Mouse (Mus musculus): ENCODE data around the gene Itprip. TPM values are rescaled to one million over a fixed set of nuclear protein-coding genes. Genes with fewer than 3 reads are reported as not detected.

The Itprip gene
- 1.9 and 2.0 TPM in 2 replicates for polyA plus RNA-seq (2012; rRNA removed)
- 2.2 and 2.5 TPM in 2 replicates for polyA plus RNA-seq (2014; fragmentation: Nextera tagmentation; extraction: Ambion mirVana)

GRCm38 (mm10) chr19:47919126-47919965 lies at the start of gene Itprip, which contains the start of gene Cfap43:
Gene Itprip, minus strand, starts transcription at chr19:47919299.
Gene Cfap43, minus strand, starts transcription at chr19:47919287.
- peak within 1 kb of the TSS; percentile 61 for H3K27ac ChIP-seq
- H3K4me2 ChIP-seq (ENCODE audit: low read depth): peak within 1 kb of the TSS; percentile 74
- WGBS (ENCODE audit: insufficient replicate concordance): under 1% methylated on average over 48 of the region's 48 CpGs

DNA sequence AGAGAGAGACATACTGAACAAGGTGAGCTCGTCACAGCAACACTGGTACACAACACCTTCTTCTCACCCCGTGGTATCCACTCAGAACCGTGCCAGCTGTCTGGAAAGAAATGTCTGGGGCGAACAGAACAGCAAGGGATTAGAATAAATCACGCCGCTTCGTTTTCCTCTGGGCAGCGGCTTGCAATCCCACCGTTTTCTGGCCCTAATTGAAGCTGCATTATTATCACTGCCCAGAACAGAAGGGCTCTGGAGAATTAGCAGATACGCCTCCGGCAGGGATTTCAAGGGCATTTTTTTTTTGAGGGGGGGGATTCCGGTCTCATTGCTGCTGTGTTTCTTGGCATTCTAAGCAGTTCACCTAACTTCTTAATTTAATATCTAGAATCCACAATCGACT lies 39.1 kb upstream of the Itprip start:
- Histone ChIP-seq H3K27me3 (ENCODE audit: control insufficient read depth, insufficient read depth, low read length) (no peaks in the 10 kb centered on the region), H3K27ac (no peak overlapping the region), H3K4me2 (ENCODE audit: low read depth) (no peak overlapping the region), H3K4me3 (ENCODE audit: insufficient read depth in 1 of 2, low read depth in 2 of 2, low read length in 2 of 2) (no peak overlapping the region), H3K9me3 (ENCODE audit: control insufficient read depth, low read length) (no peaks in the 10 kb centered on the region), H3K9ac (replicated peaks) (no peak overlapping the region), H3K36me3 (replicated peaks; ENCODE audit: control insufficient read depth, insufficient read depth, low read depth) (no peaks in the 10 kb centered on the region), H3K4me1 (replicated peaks; ENCODE audit: control insufficient read depth in 2 of 2, insufficient read depth in 2 of 2, low read length in 1 of 2) (no peaks in the 10 kb centered on the region)
- DNase-seq (ENCODE audit: low read depth in 3 of 3, low spot score in 3 of 3) (no peak), ATAC-seq (ENCODE audit: insufficient read depth) (no peak)
- no peak for TF ChIP-seq CTCF (IDR thresholded peaks at IDR 0.05; ENCODE audit: low read depth)
- no peak for TF ChIP-seq EP300 (IDR thresholded peaks at IDR 0.05; ENCODE audit: low read depth)
- 68% methylated on average over 13 of the region's 13 CpGs for WGBS (ENCODE audit: insufficient replicate concordance)

More at GRCm38 (mm10) chr19:47919126-47919965, at the start of gene Itprip, which contains the start of gene Cfap43:
- H3K9ac ChIP-seq (replicated peaks): peak within 1 kb of the TSS; percentile 88
- peak; percentile 31 for TF ChIP-seq EP300 (IDR thresholded peaks at IDR 0.05; ENCODE audit: low read depth)
- peak; percentile 46 for TF ChIP-seq CTCF (IDR thresholded peaks at IDR 0.05; ENCODE audit: low read depth)
- DNase-seq (ENCODE audit: low read depth in 3 of 3, low spot score in 3 of 3) (peak; percentile 65 to 73 (median 69)), ATAC-seq (ENCODE audit: insufficient read depth) (peak; percentile 84)
- H3K4me1 ChIP-seq (replicated peaks; ENCODE audit: control insufficient read depth in 2 of 2, insufficient read depth in 2 of 2, low read length in 1 of 2): peaks cover 10 to 19% of the 10 kb centered on the region in 2 experiments
- peak within 1 kb of the TSS; percentile 75 to 80 for H3K4me3 ChIP-seq (ENCODE audit: insufficient read depth in 1 of 2, low read depth in 2 of 2, low read length in 2 of 2)
- H3K36me3 ChIP-seq (replicated peaks; ENCODE audit: control insufficient read depth, insufficient read depth, low read depth): no peaks in the 10 kb centered on the region
- H3K9me3 ChIP-seq (ENCODE audit: control insufficient read depth, low read length): no peaks in the 10 kb centered on the region
- no peaks in the 10 kb centered on the region for H3K27me3 ChIP-seq (ENCODE audit: control insufficient read depth, insufficient read depth, low read length)

DNA sequence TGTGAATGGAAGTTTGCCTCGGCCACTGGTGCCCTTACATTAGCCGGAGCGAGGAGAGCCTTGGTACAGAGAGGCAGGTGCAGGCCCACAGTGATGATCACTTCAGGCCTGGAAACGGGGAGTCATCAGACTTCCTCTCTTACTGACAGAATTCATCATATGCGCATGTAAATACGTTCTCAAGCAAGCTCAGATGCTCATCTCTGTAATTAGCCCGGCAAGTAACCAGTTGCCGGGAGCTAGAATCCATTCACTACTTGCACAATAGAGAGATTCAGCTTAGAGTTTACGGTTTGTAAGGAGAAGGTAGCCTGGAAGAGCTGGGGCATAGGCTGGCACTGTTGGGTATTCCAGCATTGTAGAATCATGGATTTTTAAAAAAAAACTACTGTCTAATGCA lies 34.1 kb upstream of the Itprip start:
- H3K4me2 ChIP-seq (ENCODE audit: low read depth): no peak overlapping the region
- ATAC-seq (ENCODE audit: insufficient read depth): no peak
- no peaks in the 10 kb centered on the region for H3K27me3 ChIP-seq (ENCODE audit: control insufficient read depth, insufficient read depth, low read length)
- no peaks in the 10 kb centered on the region for H3K9me3 ChIP-seq (ENCODE audit: control insufficient read depth, low read length)
- H3K36me3 ChIP-seq (replicated peaks; ENCODE audit: control insufficient read depth, insufficient read depth, low read depth): no peaks in the 10 kb centered on the region
- DNase-seq (ENCODE audit: low read depth in 3 of 3, low spot score in 3 of 3): no peak
- H3K9ac ChIP-seq (replicated peaks): no peak overlapping the region
- no peak overlapping the region for H3K27ac ChIP-seq
- TF ChIP-seq CTCF (IDR thresholded peaks at IDR 0.05; ENCODE audit: low read depth) (no peak), EP300 (IDR thresholded peaks at IDR 0.05; ENCODE audit: low read depth) (no peak)
- H3K4me3 ChIP-seq (ENCODE audit: insufficient read depth in 1 of 2, low read depth in 2 of 2, low read length in 2 of 2): no peak overlapping the region
- WGBS (ENCODE audit: insufficient replicate concordance): 70% methylated on average over 9 of the region's 9 CpGs
- no peaks in the 10 kb centered on the region for H3K4me1 ChIP-seq (replicated peaks; ENCODE audit: control insufficient read depth in 2 of 2, insufficient read depth in 2 of 2, low read length in 1 of 2)

- ATAC-seq (ENCODE audit: insufficient read depth) (no peak), DNase-seq (ENCODE audit: low read depth in 3 of 3, low spot score in 3 of 3) (no peak)
- Histone ChIP-seq H3K27ac (no peak overlapping the region), H3K27me3 (ENCODE audit: control insufficient read depth, insufficient read depth, low read length) (no peaks in the 10 kb centered on the region), H3K9me3 (ENCODE audit: control insufficient read depth, low read length) (no peaks in the 10 kb centered on the region), H3K4me1 (replicated peaks; ENCODE audit: control insufficient read depth in 2 of 2, insufficient read depth in 2 of 2, low read length in 1 of 2) (no peaks in the 10 kb centered on the region), H3K36me3 (replicated peaks; ENCODE audit: control insufficient read depth, insufficient read depth, low read depth) (no peaks in the 10 kb centered on the region), H3K4me2 (ENCODE audit: low read depth) (no peak overlapping the region), H3K9ac (replicated peaks) (no peak overlapping the region), H3K4me3 (ENCODE audit: insufficient read depth in 1 of 2, low read depth in 2 of 2, low read length in 2 of 2) (no peak overlapping the region)
- WGBS (ENCODE audit: insufficient replicate concordance): 58% methylated on average over 7 of the region's 7 CpGs
- TF ChIP-seq EP300 (IDR thresholded peaks at IDR 0.05; ENCODE audit: low read depth): no peak
- TF ChIP-seq CTCF (IDR thresholded peaks at IDR 0.05; ENCODE audit: low read depth): no peak
Measured at GRCm38 (mm10) chr19:47950946-47951345, 31.8 kb upstream of the Itprip start.

DNA sequence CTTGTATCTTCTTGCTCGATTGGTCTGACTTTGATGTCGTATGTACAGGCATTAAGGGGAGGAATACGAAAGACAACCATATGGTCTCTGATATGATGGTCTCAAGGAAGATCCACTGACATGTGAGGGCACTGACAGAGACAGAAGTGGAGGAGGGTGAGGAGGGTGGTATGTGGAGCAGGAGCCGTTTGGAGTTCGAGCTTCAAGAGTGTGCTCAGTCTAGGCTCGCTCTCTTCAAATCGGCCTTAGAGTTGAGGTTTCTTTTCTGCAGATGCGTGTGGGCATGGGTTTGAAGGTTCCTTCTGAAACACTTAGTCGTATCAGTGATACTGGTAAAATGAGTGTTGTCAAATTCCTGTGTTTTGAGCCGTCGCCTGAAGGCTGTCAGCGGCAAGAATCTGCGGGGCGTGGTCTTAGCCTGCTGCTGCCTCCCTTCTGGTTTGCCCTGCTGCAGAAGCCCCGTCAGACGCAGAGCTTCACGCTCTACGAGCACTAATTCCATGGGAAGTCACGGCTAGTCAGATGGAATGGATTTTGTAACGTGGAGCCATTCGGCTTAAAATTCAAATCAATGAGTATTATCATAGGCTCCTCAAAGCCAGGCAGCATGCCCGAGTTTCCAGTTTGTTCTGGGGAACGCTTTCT lies 27.8 kb upstream of the Itprip start:
- H3K4me3 ChIP-seq (ENCODE audit: insufficient read depth in 1 of 2, low read depth in 2 of 2, low read length in 2 of 2): no peak overlapping the region
- no peaks in the 10 kb centered on the region for H3K4me1 ChIP-seq (replicated peaks; ENCODE audit: control insufficient read depth in 2 of 2, insufficient read depth in 2 of 2, low read length in 1 of 2)
- H3K27ac ChIP-seq: no peak overlapping the region
- DNase-seq (ENCODE audit: low read depth in 3 of 3, low spot score in 3 of 3) (no peak), ATAC-seq (ENCODE audit: insufficient read depth) (no peak)
- no peaks in the 10 kb centered on the region for H3K27me3 ChIP-seq (ENCODE audit: control insufficient read depth, insufficient read depth, low read length)
- H3K9ac ChIP-seq (replicated peaks): no peak overlapping the region
- no peak for TF ChIP-seq CTCF (IDR thresholded peaks at IDR 0.05; ENCODE audit: low read depth)
- TF ChIP-seq EP300 (IDR thresholded peaks at IDR 0.05; ENCODE audit: low read depth): no peak
- H3K36me3 ChIP-seq (replicated peaks; ENCODE audit: control insufficient read depth, insufficient read depth, low read depth): no peaks in the 10 kb centered on the region
- whole genome bisulfite sequencing (ENCODE audit: insufficient replicate concordance): 53% methylated on average over 23 of the region's 23 CpGs
- H3K9me3 ChIP-seq (ENCODE audit: control insufficient read depth, low read length): no peaks in the 10 kb centered on the region
- H3K4me2 ChIP-seq (ENCODE audit: low read depth): no peak overlapping the region
